In genomic region chr11:66914249-66914648, GRCm38 (mm10) we compare ENCODE assay signal across 9 mouse cellular contexts. TPM values are rescaled to one million over a fixed set of nuclear protein-coding genes. Genes with fewer than 3 reads are reported as not detected.
A peak's percentile ranks its signal among the peaks of the same experiment; 100 is the strongest.
DNase-seq lines count a peak whose midpoint lies in the region; ATAC-seq and TF ChIP-seq lines count a peak whose summit lies in the region.
"Had no signal": no experiment of that assay in that cellular context is flagged by ENCODE, and none has a peak within 500 bp of the region (broad histone marks: within the 10 kb centered on the region; RNA-seq: fewer than 3 reads in every experiment).

No protein-coding gene starts in this region.

- no peaks in the 10 kb centered on the region for H3K4me1 ChIP-seq in spleen, adult 2 months (ENCODE audit: control insufficient read depth, insufficient read depth, insufficient read length)
- H3K4me1 ChIP-seq in neural tube, embryonic 12.5 days: no peaks in the 10 kb centered on the region

- TF ChIP-seq CTCF in spleen, adult 2 months (IDR thresholded peaks at IDR 0.05; ENCODE audit: extremely low read depth, insufficient read depth, insufficient read length, insufficient replicate concordance): 0 out of 2 replicates have a peak, but pooled peaks have one; percentile 1

- H3K27me3 ChIP-seq in spleen, adult 2 months (ENCODE audit: control insufficient read depth, insufficient read depth, low read length): no peaks in the 10 kb centered on the region
- no peaks in the 10 kb centered on the region for H3K27me3 ChIP-seq in neural tube, embryonic 12.5 days (replicated peaks)

- no peak overlapping the region for H3K4me2 ChIP-seq in neural tube, embryonic 12.5 days (replicated peaks)

- intact Hi-C loops in heart, postnatal 36 days (cut with DNase I): loop anchor here (5.0 kb wide), 1 partner anchor 48 kb away; no protein-coding TSS in a partner anchor
- intact Hi-C loops in left cerebral cortex, postnatal 14 days (cut with DNase I): no loop called here

- no peak overlapping the region for H3K4me3 ChIP-seq in spleen, adult 2 months (ENCODE audit: extremely low read depth, insufficient read depth, insufficient read length)
- no peak overlapping the region for H3K4me3 ChIP-seq in neural tube, embryonic 12.5 days
- H3K4me3 ChIP-seq: myocyte had no signal

- WGBS in spleen, adult 2 months: 17% methylated on average over 3 of the region's 3 CpGs
- 22% methylated on average over 3 of the region's 3 CpGs for WGBS in neural tube, embryonic 12.5 days

- DNase-seq in spleen, adult 2 months (ENCODE audit: low read depth in 1 of 2, low spot score in 2 of 2): no peak
- DNase-seq in spleen, postnatal 14 days (ENCODE audit: low spot score in 2 of 2): no peak
- peak; percentile 33 for DNase-seq in adrenal gland, adult 18-20 months (ENCODE audit: low spot score in 2 of 2)
- DNase-seq in embryo, embryonic 10 days (ENCODE audit: low spot score): peak; percentile 46
- DNase-seq in heart, postnatal 36 days: peak; percentile 44 to 49
- peak; percentile 9 to 32 for DNase-seq in left cerebral cortex, postnatal 14 days (ENCODE audit: low spot score in 2 of 2)
- DNase-seq in yolk sac, embryonic 10.5 days (ENCODE audit: low spot score): no peak

- no peak overlapping the region for H3K27ac ChIP-seq in spleen, adult 2 months (ENCODE audit: insufficient read depth, low read length)
- no peak overlapping the region for H3K27ac ChIP-seq in neural tube, embryonic 12.5 days

- no peak for TF ChIP-seq POLR2A in spleen, adult 2 months (IDR thresholded peaks at IDR 0.05; ENCODE audit: low read depth, low read length)

- peak; percentile 13; the same call in 1 of the 2 replicates for ATAC-seq in neural tube, embryonic 12.5 days (ENCODE audit: low FRiP score, low read depth)

- H3K9ac ChIP-seq in neural tube, embryonic 12.5 days: no peak overlapping the region

- no peaks in the 10 kb centered on the region for H3K9me3 ChIP-seq in neural tube, embryonic 12.5 days

- H3K36me3 ChIP-seq in spleen, adult 2 months (ENCODE audit: control insufficient read depth, insufficient read depth, low read length): no peaks in the 10 kb centered on the region
- no peaks in the 10 kb centered on the region for H3K36me3 ChIP-seq in neural tube, embryonic 12.5 days

RNA-seq across cellular contexts. Expression of gene Pirt, which starts 2.5 kb away (rescaled TPM):
- not detected in 2 replicates for polyA plus RNA-seq in spleen, adult 2 months (2012; rRNA removed)
- 1 to 10 TPM; 7.5 to 9.9 TPM for total RNA-seq in adrenal gland, adult 18-20 months (2021)
- total RNA-seq in heart, postnatal 36 days (2021): 10 to 100 TPM in 1 of 2 experiments, 1 to 10 TPM in 1; 4.6 to 13.9 TPM
- under 1 TPM; 0.11 to 0.57 TPM for total RNA-seq in left cerebral cortex, postnatal 14 days (2021)
- polyA plus RNA-seq in neural tube, embryonic 12.5 days (2016; fragmentation: Nextera tagmentation; extraction: Ambion mirVana): 15.5 and 24.3 TPM in 2 replicates
- polyA plus RNA-seq: myocyte had no signal

RNA-seq across cellular contexts. Expression of gene Tmem238l, which starts 42.2 kb away (rescaled TPM):
- not detected in 2 replicates for polyA plus RNA-seq in spleen, adult 2 months (2012; rRNA removed)
- not detected for total RNA-seq in adrenal gland, adult 18-20 months (2021)
- total RNA-seq in heart, postnatal 36 days (2021): not detected
- total RNA-seq in left cerebral cortex, postnatal 14 days (2021): not detected
- not detected in 2 replicates for polyA plus RNA-seq in neural tube, embryonic 12.5 days (2016; fragmentation: Nextera tagmentation; extraction: Ambion mirVana)
- polyA plus RNA-seq: myocyte had no signal

Comparison
In these comparisons a context has a peak if more than half of its experiments do, and no peak if none do; other contexts are left out.
1. DNase-seq: peak in adrenal gland, adult 18-20 months (2 of 2), embryo, embryonic 10 days (single experiment), heart, postnatal 36 days (2 of 2) and left cerebral cortex, postnatal 14 days (2 of 2); none in spleen, adult 2 months (0 of 2), spleen, postnatal 14 days (0 of 2) and yolk sac, embryonic 10.5 days (single experiment).